Mouse (Mus musculus) T-helper 17 cell (primary cell): Measurements from ENCODE around the gene Mogat2.

Experiments
- in situ Hi-C, 2 experiments: fragments of 300-600 bp; cut with MboI, MseI; formaldehyde crosslinking; loops; 1 replicate in 1 of 2; 2 replicates in 1 of 2; pipeline ENCODE4 v1.15.1; 2025; ENCODE audit warnings: high pct_unique_total_duplicates in 2 of 2

Gene Mogat2

GRCm38 (mm10) chr7:99198811-99199210 is 39.6 kb downstream of the Mogat2 start:
- in situ Hi-C loops, result no loop called here

DNA sequence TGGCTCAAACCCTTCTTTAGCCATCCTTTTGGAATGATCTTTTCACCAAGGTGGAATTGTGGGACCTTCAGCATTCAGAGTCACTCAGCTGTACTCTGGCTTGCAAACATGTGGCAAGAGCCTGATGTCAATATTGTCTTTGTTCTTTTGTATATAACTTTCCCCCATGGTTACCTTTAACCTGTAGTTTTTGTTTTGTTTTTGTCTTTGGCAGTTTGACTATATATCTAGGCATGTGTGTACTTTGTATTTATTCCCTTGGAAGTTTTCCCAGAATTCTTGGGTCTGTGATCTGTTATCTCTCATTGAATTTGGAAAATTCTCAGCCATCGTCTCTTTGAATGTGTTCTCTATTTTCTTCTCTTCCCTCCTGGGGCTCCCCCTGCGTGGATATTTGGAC is 43.9 kb downstream of the Mogat2 start:
- in situ Hi-C loops, result no loop called here

DNA sequence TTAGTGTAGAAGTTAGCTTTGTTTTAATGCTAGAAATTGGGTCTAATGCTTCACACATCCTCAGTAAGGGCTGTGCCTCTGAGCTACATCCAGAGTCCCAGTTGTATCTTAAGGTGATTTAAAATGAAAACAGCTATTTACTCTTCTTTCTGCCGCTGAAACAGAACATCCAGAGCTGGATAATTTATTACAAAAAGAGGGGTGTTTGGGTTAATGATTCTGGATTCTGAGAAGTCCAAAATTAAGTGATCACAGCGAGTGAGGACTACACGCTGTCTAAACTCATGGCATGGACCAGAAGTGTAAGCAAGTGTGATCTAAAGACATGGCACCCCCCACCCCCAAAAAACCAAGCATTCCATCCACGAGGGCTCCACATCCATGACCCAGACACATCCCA is 44.5 kb downstream of the Mogat2 start:
- in situ Hi-C loops, result no loop called here

DNA sequence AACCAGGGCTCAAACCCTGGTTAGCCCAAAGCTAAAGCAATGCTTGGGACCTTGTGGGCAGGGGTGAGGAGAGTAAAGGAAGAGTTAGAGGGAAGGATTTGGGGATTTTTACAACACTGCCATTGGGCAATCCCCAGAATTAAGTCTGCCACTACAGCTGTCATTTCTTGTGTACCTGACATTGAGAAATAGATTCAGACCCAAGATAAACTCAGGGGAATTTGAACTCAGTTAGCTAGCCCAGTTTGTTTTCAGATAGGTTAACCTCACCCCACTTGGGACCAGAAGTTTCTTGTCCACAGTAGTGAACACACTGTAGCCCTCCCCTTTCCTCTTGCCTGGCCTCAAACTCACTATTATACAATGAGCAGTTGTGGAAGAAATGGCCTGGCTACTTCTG is 47.0 kb downstream of the Mogat2 start:
- in situ Hi-C loops, result no loop called here

DNA sequence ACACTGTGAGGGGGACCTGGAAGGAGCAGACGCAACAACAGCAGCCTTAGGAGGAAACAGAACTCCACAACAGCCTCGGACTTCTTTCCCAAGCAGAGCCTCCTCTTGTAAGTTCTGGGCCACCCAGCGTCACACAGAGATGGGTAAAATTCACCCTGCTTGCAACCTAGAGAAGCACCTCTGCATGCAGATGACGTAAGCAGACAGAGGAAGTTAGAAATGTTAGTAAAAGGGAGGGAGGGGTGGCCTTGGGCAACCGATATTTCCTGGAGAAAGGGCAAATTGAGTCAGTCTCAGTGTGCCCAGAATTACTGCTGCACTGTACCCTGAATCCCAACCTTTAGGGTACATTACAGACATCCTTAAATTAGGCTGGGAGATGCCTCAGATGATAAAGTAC is 48.5 kb downstream of the Mogat2 start:
- in situ Hi-C loops, result no loop called here

- in situ Hi-C loops, result no loop called here
Measured at GRCm38 (mm10) chr7:99188630-99189029, 49.8 kb downstream of the Mogat2 start.

GRCm38 (mm10) chr7:99187451-99187850 is 51.0 kb downstream of the Mogat2 start:
- in situ Hi-C loops, result no loop called here

DNA sequence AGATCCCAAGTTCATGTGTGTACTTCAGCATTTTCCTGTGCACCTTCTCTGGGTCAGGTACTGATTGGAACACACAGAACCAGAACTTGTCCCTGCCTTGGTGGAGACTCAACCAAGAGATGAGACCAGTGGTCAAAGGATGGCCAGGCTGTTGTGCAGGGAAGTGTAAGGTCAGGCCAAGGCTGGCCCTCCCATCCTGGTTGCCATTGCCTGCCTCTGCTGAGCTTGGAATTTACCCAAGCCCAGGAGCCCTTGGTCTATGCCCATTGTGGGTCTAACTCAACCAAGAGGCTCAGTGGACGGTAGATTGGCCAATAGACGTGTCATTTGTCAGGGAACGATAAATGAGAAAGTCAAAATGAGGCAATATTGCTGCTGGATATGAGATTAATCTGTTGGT is 53.0 kb downstream of the Mogat2 start:
- in situ Hi-C loops, result no loop called here

GRCm38 (mm10) chr7:99183751-99184150 is 54.7 kb downstream of the Mogat2 start:
- in situ Hi-C loops, result no loop called here

DNA sequence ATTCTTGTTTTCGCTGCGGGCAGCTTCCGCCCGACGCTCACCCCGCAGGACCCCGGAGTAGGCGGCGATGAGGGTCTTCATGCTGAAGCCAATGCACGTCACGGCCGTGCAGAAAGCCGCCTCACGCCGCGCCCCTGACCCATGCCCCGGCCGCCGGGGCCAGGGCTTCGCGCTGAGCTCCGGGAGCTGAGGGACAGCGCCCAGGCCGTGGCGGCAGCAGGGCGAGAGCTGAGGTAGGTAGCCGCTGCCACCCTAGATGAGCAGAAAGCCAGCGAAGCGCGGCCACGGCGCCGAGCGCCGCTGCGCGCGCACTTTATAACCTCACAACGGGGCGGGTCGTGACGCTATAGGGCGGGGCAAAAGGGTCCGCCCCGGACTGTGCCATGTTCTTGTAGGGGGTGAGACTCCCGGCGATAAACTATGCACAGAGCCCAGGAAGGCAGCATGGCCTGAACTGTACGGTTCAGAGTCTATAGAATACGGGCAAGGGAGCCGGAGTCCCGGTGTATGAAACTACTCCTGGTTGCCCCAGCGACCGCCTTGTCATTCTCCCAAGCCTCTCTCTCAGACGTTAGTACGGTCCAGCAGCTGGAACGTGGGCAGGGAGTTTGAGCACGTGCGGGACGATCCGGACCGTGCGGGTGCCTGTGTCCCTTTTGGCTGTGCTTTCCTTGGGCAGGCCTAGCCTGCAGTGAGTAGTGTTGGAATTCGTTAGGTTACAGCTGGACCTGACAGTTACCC is 55.8 kb downstream of the Mogat2 start, which contains the start of gene Dgat2:
TSS of gene Dgat2 (minus strand) at position 288 of the 741 bp plus-strand sequence.
- in situ Hi-C loops, result no loop called here

DNA sequence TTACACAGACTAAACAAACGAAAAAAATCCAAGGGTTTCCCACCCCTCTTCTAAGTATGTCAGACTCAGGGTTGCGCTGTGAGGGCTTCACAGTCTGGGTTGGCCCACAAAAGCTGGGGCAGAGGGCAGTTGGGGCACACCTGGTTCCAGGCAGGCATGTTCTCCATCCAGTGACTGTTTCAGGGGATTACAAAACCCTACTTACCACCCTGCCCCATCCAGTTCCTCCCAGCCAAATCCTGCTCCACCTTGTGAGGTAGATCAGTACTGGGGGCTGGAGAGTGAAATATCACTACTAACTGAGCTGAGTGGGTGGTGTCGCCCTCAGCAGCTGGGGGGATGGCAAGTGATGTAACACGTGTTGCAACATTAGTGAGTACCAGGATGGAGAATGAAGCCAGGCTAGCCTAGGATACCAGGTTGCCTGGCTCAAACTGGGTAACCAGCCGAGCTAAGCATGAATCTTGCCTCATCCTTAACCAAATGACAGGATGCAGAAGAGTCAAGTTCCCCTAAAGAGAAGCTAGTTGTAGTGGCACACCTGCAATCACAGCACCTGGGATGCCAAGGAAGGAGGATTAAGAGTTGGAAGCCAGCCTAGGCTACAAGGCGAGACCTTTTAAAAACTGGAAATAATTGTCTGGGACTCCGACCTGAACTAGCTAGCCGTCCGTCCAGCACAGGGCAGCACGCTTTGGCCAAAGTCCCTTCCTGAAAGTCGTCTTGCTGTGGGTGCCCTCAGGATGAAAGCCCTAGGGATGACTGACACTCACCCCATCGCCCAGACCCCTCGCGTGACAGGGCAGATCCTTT is 56.6 kb downstream of the Mogat2 start:
- in situ Hi-C loops, result no loop called here

GRCm38 (mm10) chr7:99180162-99180561 is 58.3 kb downstream of the Mogat2 start:
- in situ Hi-C loops, result no loop called here

- in situ Hi-C loops, result no loop called here
Measured at GRCm38 (mm10) chr7:99179271-99179670, 59.1 kb downstream of the Mogat2 start.

DNA sequence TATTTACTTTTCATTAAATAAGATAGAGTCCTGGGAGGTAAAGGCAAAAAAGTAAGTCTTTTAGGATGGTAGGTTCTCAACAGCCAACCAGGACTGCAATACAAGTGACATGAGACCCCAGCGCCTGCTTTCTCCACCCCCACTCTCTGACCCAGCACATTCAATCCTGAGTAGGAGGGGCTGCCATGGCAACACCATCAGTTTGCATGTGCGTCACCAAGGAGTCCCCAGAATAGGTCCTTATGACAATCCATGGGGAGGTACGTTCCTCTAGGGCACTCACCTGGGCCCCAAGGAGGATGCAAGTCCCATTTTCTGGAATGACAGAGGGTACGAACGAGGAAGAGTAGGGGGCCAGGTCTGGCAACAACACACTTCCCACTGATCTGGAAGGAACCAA is 61.0 kb downstream of the Mogat2 start:
- in situ Hi-C loops, result no loop called here

GRCm38 (mm10) chr7:99175666-99176065 is 62.8 kb downstream of the Mogat2 start:
- in situ Hi-C loops, result no loop called here

- in situ Hi-C loops, result no loop called here
Measured at GRCm38 (mm10) chr7:99175118-99175517, 63.3 kb downstream of the Mogat2 start.

DNA sequence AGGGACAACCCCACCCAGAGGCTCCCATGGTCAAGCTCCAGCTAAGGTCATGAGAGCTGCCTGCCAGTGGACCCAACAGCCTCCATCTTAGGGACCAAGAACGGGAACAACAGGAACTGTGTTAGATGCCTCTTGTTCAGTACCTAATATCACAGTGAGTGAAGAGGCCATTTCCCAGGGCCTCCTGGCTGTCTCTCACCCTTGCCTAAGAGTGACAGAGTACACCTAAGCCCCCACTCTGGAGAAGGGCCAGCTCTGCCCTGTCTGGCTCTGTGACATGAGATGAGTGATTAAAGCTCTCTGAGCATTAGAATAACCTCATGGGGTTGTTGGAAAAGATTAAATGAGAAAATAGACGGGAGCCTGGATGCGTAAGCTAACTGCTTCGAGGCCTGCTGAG is 64.4 kb downstream of the Mogat2 start:
- in situ Hi-C loops, result no loop called here

DNA sequence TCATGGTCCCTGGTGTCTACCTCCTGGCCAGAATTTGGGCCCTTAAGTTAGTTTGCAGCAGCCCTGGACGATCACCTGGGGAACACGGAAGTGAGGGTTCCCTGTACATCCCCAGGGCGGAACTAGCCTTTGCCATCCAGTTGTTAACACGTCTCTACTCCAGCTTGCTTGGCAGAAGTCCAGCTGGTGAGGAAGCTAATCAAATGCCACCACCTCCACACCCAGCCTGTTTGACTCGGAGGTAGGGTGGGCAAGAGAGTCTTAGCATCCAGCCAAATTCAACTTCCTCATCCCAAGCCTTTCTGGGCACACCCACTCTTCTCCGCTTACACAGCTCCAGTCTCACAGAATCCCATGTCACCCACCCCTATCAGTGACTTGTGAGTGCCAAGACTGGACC is 65.5 kb downstream of the Mogat2 start:
- in situ Hi-C loops, result no loop called here

DNA sequence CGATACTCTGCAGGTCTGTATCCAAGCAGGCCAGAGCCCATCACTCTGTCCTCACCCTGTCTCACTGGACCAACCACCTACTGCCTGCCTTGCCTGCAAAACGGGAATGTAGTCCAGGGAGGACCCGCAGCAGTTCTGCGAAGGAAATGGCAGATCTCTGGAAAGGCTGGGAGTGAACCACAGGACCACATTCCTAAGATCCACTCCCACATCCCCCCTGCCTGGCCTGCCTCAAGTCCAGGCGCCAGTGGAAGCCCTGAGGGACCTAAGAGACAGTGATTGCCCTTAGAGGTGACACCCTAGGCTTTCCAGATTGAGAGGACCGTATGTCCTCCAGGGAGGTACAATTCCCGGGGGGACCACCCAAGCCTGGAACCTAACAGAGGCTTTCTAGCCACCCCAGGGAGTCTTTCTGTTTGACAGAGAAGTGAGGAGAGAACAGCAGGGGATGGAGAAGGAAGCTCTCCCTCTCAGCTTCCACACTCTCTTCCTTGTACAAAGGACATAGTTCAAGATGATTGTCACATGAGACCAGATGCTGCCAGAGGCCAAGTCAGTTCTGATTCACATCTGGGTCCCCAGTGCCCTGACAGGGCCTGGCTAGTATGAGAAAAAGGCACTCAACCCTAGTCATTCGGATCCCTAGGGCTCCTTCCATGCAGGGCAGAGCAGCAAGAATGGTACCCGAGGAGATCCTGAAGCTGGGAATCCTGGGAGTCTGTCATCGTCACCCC is 66.5 kb downstream of the Mogat2 start:
- in situ Hi-C loops, result no loop called here

GRCm38 (mm10) chr7:99170519-99170918 is 67.9 kb downstream of the Mogat2 start:
- in situ Hi-C loops, result no loop called here

GRCm38 (mm10) chr7:99169717-99170403 is 68.6 kb downstream of the Mogat2 start:
- in situ Hi-C loops, result no loop called here
